Mouse (Mus musculus) skeletal muscle tissue, adult 2 months (tissue): ENCODE results near the gene Gnmt.
"Not testable (repeated sequence)": the region's sequence is repeated elsewhere in the genome, so short reads cannot be mapped to it uniquely, and the experiment has no call there.

Experiments
- DNase-seq: peaks from one replicate; pipeline ENCODE4 v3.0.0-alpha.2; 2012; ENCODE audit warnings: low read depth, low spot score

Gene Gnmt

DNA sequence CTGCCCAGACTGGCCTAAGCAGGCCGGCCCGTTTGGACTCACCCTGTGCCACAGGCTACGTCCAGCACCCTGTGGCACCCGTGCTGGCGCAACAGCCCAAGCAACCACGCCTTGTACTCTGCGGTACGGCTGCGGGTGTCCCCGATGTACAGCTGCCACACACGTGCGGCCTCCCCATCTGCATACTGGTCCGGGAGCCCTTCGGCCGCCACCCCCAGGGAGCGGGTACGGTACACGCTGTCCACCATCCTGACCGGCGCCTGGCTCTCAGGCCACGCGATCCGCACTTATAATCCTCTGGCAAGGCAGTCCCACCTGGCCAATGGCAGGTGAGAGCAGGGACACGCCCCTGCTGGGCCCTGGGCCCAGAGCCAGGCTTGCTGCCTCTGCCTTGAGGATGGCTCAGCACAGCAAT, at the start of gene Gnmt:
TSS of gene Gnmt (minus strand) at position 265 of the 415 bp plus-strand sequence.
- no peak for DNase-seq

DNA sequence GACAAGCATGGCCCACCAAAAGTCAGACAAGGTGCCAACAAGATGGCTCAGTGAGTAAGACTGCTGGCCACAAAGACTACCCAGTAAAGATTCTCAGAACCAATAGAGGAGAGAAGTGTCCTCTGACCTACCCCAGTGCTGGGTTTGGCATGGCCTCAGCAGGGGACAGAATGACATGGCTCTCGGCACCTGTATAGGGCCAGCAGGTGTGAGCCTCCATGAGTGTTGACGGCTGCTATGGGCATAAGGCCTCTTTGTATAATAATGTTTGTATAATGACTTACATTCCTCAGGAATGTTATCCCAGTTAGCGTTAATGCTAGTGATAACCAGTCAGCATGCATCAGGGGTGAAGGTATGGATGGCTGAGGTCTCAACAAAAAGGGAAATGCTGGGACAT, 47.1 kb upstream of the Gnmt start:
- DNase-seq: no peak

DNA sequence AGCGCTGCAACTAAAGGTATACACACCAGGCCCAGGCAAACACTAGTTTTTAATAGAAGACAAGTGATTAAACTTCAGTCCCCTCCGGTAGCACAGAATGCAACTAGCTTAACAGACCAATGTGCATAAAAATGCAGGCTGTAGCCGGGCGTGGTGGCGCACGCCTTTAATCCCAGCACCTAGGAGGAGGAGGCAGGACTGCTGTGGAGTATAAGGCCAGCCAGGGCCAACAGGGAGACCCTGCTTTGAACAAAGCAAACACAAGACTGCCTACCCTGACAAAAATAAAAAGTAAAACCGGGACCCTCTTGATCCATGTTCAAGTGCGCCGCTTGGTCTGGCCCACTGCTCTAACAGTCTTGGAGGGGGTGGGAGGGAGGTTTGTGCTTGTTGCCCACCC, 46.1 kb upstream of the Gnmt start:
- DNase-seq: no peak

DNA sequence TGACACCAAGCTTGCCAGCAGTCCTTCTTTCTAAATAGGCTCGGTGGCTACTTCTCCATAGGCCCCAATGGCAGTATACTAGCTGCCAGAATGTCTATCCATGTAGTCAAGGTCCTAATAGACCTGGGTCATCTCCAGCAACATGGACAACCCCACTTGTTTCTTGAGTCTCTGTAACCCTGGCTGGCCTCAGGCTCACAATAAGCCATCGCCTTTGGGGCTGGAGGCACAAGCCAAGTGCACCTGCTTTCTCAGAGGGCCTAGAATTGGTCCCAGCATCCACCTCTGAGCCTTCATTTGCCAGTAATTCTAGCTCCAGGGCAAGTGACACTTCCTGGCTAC, 45.1 kb upstream of the Gnmt start:
- DNase-seq: no peak

DNA sequence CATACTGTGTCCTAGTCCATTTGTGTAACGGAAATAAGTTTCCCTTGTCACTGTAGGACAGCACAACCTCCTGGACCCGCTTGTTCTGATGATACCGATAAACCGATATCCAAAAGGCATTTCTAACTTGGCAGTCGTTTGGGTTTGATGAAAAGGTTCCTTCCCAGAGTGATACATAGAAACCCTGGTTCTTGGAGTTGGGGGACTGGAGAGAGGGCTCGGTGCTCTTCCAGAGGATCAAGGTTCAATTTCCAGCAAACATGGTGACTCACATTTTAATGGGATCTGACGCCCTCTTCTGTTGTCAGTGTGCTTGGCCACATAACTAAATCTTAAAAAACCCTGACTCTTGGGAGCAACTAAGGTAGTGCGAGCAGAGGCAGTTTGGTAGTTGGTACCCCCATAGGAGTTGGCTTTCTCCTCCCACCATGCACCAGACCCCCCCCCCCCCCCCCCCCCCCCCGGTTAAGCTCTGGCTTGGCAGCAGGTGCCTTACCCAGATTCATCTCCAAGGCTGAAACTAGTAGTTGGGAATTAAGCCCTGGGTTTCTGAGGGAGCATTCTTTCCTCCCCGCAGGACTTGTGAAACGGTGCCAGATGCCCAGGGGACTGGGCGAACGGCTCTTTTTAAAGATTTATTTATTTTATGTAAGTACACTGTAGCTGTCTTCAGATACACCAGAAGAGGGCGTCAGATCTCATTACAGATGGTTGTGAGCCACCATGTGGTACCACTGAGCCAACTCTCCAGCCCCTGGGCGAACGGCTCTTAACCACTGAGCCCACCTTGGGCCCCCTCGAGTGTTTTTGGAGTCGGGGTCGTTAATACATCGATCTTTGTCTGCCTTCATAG, 44.5 kb upstream of the Gnmt start:
- DNase-seq: peak; percentile 18

DNA sequence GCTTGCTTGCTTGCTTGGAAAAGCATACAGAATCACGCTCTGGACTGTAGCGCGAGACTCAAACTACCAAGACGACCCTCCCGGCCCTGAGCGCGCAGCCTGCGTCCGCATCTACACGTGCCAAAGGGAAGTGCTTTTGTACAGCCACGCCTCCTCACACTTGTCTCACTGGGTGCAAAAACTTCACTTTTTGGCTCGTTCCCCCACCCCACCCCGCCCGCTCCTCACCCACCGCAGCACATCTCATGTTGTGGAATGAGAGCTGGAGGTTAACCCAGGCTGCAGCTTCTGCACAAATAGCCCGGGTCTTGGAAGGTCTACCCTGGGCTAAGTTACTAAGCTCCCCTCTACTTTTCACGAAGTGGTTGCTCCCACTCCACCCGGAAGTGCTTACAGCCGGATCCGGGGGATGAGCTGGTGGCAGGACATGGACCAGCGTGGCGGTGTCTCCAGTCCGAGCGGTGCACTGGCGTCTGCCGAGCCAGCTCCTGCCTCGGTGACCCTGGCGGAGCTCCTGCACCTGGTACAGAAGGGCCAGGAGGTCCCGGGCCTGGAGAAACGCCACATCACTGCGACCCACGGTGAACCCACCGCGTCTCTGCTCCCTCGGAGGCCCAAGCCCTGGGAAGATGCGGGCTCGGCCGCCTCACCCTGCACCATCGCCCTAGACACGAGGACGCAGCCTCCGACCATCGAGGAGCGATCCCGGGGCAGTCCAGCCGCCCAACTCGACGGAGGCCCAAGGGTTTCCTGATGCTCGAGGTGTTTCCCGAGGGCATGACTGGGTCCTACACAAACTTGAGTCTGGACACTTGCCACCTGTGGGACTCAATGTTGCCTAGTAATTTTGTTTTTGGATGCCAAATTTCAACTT, 43.7 kb upstream of the Gnmt start, which contains the start of gene 2310039H08Rik:
TSS of gene 2310039H08Rik (plus strand) at position 232 of the 874 bp plus-strand sequence.
- DNase-seq: peak; percentile 73

DNA sequence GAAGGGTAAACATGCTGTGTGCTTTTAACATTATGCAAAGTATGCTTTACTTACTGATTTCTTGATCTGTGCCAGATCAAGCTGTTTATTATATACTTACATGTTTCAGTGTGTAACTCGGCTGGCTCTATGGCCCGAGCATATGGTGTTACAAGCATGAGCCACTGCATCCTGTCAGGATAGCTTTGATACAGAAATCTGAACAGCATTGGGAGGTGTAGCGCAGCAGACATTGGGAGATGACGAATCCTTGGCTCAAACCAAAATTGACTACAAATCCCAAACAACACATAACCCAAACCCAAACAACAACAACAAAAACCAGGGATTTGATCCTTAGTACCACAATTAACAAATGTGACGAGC, 43.1 kb upstream of the Gnmt start:
- peak; percentile 17 for DNase-seq

DNA sequence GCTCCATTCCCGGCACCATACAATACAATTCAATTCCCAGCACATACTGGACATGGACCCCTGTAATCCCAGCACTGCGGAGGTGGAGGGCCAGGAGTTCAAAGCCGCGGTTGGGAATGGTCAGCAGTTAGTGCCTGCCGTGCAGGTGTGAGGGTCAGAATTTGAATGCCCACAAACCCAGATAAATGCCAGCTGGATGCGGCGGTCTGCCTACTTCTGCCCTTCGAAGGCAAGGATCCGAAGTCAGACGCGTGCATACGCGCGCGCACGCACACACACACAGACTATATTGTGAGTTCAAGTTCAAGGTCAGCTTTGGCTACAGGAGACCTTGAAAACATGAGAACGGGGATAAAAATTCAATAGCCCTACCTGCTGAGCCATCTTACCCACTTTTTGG, 42.6 kb upstream of the Gnmt start:
- no peak for DNase-seq

DNA sequence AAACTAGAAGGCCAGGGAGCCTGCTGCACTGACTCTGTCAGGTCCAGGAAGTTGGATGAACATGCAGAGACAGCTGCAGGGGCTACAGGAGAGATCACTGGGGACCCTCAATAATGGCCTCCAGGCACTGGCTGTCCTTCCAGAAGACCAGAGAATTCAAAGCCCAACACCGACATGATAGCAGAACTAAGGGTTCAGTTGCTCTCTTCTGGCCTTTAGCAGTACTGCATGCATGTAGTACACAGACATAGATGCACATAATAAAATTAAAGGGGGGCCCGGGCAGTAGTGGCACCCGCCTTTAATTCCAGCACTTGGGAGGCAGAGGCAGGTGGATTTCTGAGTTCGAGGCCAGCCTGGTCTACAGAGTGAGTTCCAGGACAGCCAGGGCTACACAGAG, 42.1 kb upstream of the Gnmt start:
- DNase-seq: no peak

DNA sequence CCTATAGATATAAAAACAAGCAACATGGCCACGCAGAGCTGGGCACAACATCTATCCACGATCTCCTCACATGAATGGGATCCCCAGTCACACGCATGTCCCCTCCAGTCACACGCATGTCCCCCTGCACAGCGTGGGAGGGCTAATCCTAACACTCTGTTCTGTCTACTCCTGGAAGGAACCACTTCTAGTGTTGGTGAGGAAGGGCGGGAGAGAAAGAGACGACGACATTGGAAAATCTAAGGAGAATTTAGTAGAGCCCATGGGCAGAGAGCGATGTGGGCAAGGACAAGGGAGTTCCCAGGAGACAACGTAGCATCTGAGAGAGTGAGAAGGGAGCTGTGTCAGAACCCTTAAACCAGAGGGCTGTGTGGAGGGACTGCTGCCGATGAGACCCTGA, 41.6 kb upstream of the Gnmt start:
- DNase-seq: no peak

DNA sequence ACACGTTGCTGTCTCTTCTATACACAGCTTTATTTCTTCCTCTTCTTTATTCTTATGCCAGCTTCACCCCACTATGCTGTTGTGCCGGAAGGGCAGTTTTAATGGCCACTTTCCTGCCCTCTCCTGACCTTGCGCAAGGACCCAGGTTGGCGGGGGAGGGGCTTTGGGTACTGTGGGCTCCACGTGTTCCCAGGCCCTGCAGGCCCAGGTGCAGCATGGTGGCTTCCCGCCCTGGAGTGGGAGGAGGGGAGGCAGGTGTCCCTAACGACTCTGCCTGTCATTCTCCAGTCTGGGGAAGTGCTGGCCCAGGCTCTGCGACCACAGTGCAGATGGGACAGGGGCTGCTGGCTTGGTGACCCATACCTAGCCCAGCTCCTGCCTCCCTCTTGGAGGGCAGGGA, 38.9 kb upstream of the Gnmt start:
- no peak for DNase-seq

DNA sequence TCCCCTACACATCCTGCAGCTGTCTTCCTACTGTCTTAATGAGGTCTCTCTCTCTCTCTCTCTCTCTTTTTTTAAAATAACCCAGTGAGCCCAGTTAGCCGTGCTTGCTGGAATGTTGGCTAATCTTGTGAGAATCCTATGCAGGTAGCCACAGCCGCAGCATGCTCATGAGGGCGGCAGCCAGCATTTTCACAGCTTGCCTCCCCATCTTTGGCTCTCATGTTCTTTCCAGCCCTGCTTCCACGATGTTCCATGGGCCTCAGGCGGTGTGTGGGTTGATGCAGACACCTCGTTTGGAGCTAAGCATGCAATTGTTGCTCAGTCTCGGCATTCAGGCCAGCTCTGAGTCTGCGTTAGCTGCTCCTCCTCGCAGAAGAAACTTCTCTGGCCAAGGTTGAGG, 35.9 kb upstream of the Gnmt start:
- not testable (repeated sequence) for DNase-seq

DNA sequence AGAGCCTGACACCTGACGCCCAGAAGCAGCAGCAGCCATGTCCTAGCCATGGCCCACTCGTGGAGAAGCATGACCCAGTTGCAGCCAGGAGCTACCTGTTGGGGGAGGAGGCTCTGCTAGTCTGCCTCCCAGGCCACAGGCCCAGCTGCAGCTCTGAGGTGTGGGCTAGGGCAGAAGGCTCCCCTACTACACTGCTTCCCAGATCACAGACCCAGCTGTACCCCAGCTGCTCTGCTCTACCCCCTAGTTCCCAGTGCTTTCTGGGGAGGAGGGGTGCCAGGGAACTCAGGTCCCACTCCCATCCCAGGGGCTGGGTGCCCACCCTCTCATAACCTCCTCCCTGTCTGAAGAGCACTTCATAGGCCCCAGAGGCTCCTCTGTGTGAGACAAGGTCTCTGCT, 34.6 kb upstream of the Gnmt start, which contains the start of gene Ptcra:
TSS of gene Ptcra (minus strand) at position 169 of the 400 bp plus-strand sequence.
- DNase-seq: no peak

DNA sequence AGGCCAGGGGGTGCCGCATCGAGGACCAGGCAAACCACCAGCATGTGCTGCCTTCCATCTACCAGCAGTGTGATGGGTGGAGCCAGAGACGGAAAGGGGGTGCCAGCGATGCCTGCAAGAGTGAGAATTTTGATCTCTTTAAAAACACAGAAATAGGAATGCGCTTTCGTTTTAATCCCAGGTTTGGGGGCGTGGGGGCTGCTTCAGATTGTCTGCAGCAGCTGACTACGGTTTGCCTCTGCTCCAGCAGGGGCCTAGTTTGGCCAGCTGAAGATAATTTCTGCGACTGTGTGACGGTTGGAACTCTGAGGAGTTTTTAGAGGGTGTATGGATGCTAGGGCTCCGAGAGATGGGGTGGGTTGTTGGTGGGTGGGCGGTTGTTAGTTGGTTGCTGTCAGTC, 29.8 kb upstream of the Gnmt start:
- DNase-seq: no peak

DNA sequence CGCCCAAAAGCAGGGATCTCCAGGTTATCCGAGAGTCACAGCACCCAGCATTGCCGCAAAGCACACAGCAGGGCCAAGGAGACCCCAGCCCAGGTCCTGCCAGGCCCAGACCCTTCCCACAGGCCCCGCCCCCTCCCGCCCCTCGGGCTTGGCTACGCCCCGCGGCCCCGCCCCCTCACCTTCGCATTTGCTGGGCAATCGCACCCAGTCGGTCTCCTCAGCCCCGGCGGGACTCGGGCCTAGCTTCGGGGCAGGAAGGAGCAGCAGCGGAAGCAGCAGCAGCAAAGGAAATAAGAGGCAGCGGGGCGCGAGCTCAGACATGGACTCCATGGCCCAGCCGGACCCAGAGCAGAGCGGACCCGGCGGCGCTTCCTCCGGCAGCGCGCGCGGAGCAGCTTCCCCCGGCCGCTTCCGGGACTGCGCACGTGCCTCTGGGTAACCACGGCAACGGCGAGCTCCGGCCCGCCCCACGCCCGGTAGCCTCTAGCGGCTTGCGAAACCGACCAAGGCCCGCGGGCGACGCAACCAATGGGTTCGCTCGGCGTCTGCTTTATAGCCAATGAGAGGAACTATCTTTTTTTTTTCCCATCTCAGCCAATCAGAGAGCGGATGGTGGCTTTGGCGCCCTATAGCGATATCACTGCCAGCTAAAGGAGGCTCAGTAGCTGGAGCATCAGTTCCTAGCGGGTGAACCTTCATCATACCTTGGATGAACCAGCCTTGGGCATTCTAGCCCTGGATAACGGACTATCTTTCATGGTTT, 23.0 kb upstream of the Gnmt start, which contains the start of gene Cnpy3:
TSS of gene Cnpy3 (minus strand) at position 421 of the 763 bp plus-strand sequence.
- peak; percentile 98 for DNase-seq

DNA sequence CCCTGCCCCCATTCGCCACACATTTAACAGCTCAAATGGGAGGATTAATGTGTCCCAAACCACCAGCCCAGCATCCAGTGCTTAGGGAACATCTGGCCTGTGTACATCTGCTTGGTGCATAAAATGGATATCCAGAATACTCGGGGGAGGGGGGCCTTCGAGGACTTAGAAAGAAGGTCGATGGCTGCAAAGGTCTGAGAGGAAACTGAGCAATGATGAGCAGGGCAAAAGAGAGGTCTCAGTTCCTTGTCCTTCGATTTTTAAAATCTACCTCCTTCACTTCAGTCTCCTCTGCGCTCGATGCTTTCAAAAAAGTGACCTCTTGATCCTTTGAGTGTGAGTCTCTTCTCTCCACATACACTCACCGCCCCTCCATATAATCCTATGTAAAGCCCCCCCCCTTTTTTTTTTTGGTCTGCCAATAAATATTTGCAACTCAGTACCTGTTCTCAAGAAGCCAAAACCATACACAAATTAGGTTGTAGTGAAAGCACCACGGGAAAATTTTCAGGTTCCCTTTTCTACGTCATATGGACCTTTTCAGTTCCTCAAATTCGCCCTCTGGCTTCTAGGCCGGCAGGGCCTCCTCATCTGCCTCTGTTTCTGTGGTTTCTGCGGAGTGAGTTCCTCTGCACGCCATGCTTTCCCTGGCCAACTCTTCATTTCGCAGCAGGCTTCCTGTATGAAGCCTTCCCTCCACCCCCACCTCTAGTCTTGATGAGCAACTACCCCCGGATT, 22.3 kb upstream of the Gnmt start:
- peak; percentile 57 for DNase-seq

DNA sequence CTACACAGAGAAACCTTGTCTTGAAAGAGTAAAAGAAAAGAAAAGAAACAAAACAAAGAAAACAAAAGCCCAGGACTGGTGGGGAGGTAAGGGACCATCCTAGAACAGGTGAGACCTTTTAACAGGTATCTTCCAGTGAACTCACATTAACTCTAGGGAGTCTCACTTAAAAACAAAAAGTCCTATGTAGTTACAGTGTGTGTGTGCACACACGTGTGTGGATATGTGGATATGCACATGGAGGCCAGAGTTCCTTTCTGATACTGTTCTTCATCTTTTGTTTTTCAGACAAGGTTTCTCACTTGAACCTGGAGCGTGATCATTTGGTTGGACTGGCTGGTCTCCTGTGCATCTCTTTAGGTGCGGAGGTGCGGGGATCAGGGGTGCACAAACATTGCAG, 21.6 kb upstream of the Gnmt start:
- DNase-seq: no peak

DNA sequence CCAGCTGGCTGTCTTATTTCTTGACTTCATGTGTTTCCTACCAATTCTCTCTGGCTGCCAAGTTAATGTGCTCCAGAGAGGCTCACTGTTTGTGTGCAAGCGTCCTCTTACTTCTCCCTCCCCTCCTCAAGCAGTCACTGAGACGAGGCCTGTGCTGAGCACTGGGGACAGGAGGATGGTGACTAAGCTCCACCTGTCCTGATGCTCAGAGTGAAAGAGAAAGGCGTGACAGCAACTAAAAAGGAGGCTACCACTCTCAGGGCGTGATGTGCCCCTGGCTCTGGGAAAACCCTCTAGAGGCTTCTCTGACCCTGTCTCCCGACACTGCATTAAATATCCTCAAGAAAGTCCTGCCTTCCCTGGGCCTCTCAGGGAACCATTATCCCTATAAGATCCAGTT, 20.3 kb upstream of the Gnmt start:
- DNase-seq: no peak

DNA sequence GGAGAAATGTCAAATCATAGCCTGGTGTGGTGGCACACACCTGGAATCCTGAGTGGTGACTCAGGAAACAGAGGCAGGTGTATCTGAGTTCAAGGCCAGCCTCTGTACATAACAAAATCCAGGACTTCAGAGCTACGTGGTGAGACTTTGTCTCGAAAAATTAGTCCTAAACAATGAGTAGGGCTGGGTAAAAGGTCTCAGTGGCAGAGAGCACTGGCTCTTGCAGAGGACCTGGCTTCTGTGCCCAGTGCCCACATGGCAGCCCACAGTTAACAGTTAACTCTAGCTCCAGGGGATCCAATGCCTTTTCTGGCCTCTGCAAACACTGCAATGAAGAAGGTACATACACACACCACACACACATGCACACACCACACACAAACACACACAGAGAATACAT, 18.8 kb upstream of the Gnmt start:
- DNase-seq: no peak

DNA sequence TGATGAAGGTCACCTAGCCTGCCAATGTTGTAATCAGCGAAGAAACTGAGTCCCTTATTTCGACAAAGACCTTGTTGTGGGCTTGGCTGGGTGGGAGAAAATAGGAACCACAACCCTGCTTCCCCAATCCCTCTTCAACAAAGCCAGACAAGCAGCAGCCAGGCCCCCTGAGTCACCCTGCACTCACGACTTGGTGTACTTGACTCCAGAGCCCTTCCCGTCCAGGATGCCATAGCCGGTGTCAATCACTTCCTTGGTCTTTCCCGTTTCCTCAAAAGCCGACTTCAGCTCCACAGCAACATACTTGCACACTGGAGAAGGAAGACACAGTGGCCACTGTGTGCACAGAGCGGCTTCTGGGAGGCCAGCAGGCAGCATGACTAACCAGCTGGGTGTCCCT, 18.3 kb upstream of the Gnmt start:
- no peak for DNase-seq

DNA sequence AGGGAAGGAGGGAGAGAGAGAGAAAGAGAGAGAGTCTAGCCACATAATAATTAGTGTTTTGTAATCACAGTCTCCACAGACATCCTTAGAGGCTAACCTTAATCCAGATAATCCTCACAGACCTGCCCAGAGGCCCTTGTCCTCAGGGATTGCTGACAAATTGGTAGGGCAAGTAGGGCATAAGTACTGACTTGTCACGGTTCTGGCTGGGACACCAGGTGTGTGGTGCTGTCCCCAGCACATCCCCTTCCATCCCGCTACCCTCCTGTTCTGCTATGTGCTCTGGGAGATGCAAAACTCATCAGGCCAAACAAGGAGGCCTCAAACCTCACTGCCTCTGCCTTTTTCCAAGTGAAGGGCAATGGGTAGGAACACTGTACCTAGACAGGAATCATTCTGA, 16.5 kb upstream of the Gnmt start:
- no peak for DNase-seq
